Mouse (Mus musculus) megakaryocyte-erythroid progenitor cell, adult 5 weeks (primary cell): ENCODE measurements around the gene 1190002N15Rik. TPM values are rescaled to one million over a fixed set of nuclear protein-coding genes. Genes with fewer than 3 reads are reported as not detected.

ENCODE experiments used
- polyA plus RNA-seq: library from polyadenylated mRNA; stranded (reverse); fragments of >175 nt; gene quantifications from 2 replicates; pipeline ENCODE4 v1.2.3, GENCODE M21; 2012

The 1190002N15Rik gene
- 6.0 and 7.0 TPM in 2 replicates for polyA plus RNA-seq

DNA sequence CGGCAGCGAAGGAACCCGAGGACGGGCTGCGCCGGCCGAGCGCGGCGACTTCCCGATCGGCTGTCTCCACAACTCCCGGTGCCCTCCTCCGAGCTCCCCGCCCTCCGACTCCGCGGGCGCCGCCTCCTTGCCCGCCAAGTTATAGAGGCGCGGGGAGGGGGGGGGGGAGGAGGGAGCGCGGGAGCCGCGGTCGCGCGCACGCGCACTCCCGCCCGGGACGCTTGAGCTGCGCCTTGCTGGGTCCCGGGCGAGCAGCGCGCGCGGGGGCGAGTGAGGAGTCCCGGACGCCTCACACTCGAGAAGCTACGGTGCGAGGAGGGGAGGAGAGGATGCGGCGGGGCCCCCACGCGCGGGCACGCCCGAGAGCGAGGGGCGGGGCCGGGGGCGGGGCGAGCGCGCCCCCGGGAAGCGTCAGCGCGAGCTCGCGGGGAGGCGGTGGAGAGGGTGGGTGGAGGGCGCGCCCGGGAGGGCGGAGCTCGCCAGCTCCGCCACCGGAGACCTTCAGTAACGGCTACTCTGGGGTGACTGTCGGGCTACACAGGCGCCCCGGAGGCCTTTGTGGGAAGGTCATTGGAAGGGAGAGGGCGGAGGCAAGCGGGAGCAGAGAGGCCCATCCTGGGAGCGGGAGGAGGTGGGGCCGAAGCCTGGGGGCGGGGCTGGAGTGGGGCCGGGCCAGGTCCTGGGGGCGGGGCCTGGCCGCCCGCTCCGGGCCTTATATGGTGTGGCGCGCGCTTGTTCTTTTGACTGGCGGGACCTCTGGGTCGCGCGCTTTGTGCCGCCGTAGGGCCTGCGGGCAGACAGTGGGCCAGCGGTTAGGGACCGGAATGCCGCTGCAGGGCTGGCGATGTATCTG, at the start of gene 1190002N15Rik:
Gene 1190002N15Rik, minus strand, starts transcription at position 112 of the 853 bp plus-strand sequence.

Other genes starting within 250 kb of the 1190002N15Rik start
- 0.84 and 0.96 TPM in 2 replicates for gene Slc9a9, start 131.8 kb upstream of the 1190002N15Rik start, polyA plus RNA-seq